Mouse (Mus musculus) heart, postnatal 0 days (tissue): ENCODE measurements around the gene Il5ra. TPM values are rescaled to one million over a fixed set of nuclear protein-coding genes. Genes with fewer than 3 reads are reported as not detected.

Experiments
- ATAC-seq: fragments of 200-750 bp; cut with Nextera tagmentation; 2 replicates; pipeline ENCODE4 v1.8.0; 2017; ENCODE audit warnings: low read depth, moderate number of reproducible peaks, moderate library complexity; ENCODE audit not compliant: insufficient read depth
- DNase-seq: peaks from one replicate; pipeline ENCODE4 v3.0.0-alpha.2; 2016; ENCODE audit warnings: low spot score
- H3K27ac ChIP-seq: fragments of 300-500 bp; sonication (generic); 2 replicates; pipeline ENCODE4 v1.5.1; 2014; ENCODE audit warnings: low read depth, mild to moderate bottlenecking
- H3K27me3 ChIP-seq: fragments of 300-500 bp; sonication (generic); 2 replicates; pipeline ENCODE4 v1.6.1; 2014; ENCODE audit warnings: low read length, mixed read lengths; ENCODE audit not compliant: control insufficient read depth, insufficient read depth
- H3K36me3 ChIP-seq: fragments of 300-500 bp; sonication (generic); replicated peaks from 2 replicates; pipeline ENCODE4 v1.6.1; 2014; ENCODE audit warnings: low read length, mixed read lengths; ENCODE audit not compliant: control insufficient read depth, insufficient read depth
- H3K4me1 ChIP-seq: fragments of 300-500 bp; sonication (generic); 2 replicates; pipeline ENCODE4 v1.6.1; 2014; ENCODE audit warnings: antibody characterized with exemption; ENCODE audit not compliant: control insufficient read depth, insufficient read depth
- H3K4me2 ChIP-seq: fragments of 300-500 bp; sonication (generic); 2 replicates; pipeline ENCODE4 v1.6.1; 2014; ENCODE audit warnings: low read depth, mild to moderate bottlenecking, low read length, moderate library complexity
- H3K4me3 ChIP-seq: fragments of 300-500 bp; sonication (generic); 2 replicates; pipeline ENCODE4 v1.5.1; 2014; ENCODE audit warnings: low read depth, low read length
- H3K9ac ChIP-seq: fragments of 300-500 bp; sonication (generic); replicated peaks from 2 replicates; pipeline ENCODE4 v1.6.1; 2014; ENCODE audit warnings: low read depth, low read length, mixed read lengths
- H3K9me3 ChIP-seq: fragments of 300-500 bp; sonication (generic); replicated peaks from 2 replicates; pipeline ENCODE4 v1.6.1; 2016; ENCODE audit warnings: low read length; ENCODE audit not compliant: control insufficient read depth
- CTCF ChIP-seq: IDR thresholded peaks from 2 replicates; pipeline ENCODE4 v1.5.1; 2016; ENCODE audit warnings: antibody characterized with exemption, control low read depth, low read depth
- EP300 ChIP-seq: IDR thresholded peaks from 2 replicates; pipeline ENCODE4 v1.6.1; 2016; ENCODE audit warnings: antibody characterized with exemption, low read depth
- WGBS: fragments of 180-500 bp; shearing (Covaris S2); extraction: QIAGEN DNeasy Blood & Tissue Kit; methylation state at CpG from one replicate; pipeline ENCODE4 v1.1.7; 2014; 5-methylcytosine and 5-hydroxymethylcytosine counted together
- polyA plus RNA-seq: library from polyadenylated mRNA; unstranded; fragments of >200 nt; fragmentation: Nextera tagmentation; extraction: Ambion mirVana; gene quantifications from 2 replicates; pipeline ENCODE4 v1.2.1, GENCODE M21; 2015
- total RNA-seq: library from RNA; depleted of rRNA; stranded (reverse); fragments of >200 nt; gene quantifications from 2 replicates; pipeline ENCODE4 v1.2.3, GENCODE M21; 2014; ENCODE audit warnings: low replicate concordance; rRNA removed

Gene Il5ra
- total and polyA plus RNA-seq, 2 experiments from 2014 or later = not detected

GRCm38 (mm10) chr6:106701931-106702330 is 46.9 kb downstream of the Il5ra start:
- Histone ChIP-seq H3K4me2 (no peak overlapping the region), H3K9me3 (no peaks in the 10 kb centered on the region), H3K4me3 (no peak overlapping the region), H3K4me1 (no peaks in the 10 kb centered on the region), H3K27ac (no peak overlapping the region), H3K36me3 (no peaks in the 10 kb centered on the region), H3K9ac (no peak overlapping the region), H3K27me3 (no peaks in the 10 kb centered on the region)
- DNase-seq = no peak
- no peak for ATAC-seq
- TF ChIP-seq CTCF (no peak), EP300 (no peak)
- 48% methylated on average over 3 of the region's 3 CpGs for WGBS

DNA sequence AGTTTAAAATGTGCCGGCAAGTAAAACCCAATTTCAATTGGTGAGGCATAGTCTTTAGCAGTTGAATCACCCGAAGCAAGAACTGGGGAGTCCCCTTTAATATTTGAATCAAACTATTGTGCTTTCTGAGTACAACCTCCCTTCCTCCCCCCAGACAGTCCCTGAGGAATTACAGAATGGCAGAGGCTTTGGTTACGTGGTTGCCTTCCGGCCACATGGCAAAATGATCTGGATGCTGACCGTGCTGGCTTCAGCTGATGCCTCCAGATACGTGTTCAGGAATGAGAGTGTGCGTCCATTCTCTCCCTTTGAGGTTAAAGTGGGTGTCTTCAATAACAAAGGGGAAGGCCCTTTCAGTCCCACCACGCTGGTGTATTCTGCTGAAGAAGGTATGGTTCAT is 73.3 kb downstream of the Il5ra start:
- H3K4me3 ChIP-seq = no peak overlapping the region
- H3K27me3 ChIP-seq = no peaks in the 10 kb centered on the region
- H3K4me1 ChIP-seq = no peaks in the 10 kb centered on the region
- no peak for TF ChIP-seq EP300
- TF ChIP-seq CTCF = no peak
- no peak for ATAC-seq
- no peak overlapping the region for H3K9ac ChIP-seq
- 78% methylated on average over 8 of the region's 8 CpGs for WGBS
- H3K4me2 ChIP-seq = no peak overlapping the region
- no peaks in the 10 kb centered on the region for H3K36me3 ChIP-seq
- no peak for DNase-seq
- no peaks in the 10 kb centered on the region for H3K9me3 ChIP-seq
- no peak overlapping the region for H3K27ac ChIP-seq

DNA sequence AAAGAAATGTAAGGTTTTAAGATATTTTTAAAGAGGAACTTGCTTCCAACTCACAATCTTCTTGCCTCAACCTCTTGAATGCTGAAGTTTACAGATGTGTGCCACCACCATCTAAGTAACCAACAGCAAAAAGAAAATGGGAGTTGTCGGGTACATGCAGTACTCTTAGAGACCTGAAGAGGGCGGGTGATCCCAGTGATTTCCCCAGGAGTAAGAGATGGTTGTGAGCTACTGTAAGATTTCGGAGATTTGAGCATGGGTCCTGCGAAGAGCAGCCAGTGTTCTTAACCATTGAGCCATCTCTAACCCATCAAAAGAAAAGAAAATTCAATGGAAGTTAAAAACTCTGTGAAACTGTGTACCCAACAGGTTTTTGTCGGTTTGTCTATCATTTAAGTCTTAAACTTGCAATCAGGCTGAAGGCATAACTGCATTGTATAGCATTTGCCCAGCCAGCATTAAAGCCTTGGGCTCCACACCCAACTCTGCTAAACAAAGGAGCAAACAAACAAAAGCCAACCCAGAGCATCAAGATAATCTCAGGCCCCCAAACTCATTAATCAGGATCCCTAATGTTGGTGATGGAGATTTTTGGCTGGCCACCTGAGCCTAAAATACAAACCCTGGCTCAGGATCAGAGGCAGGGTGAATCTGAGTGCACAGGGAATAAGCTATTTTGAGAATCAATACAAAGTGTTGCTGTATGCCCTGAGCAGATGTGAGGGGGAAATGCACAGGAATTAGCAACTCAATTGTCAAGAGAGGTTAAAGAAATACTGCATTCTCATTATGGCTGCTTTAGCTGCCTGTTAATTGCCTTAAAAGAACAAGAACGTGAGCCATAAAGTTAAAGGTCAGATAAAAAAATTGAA is 84.8 kb downstream of the Il5ra start:
- ATAC-seq (no peak), DNase-seq (no peak)
- TF ChIP-seq EP300 (no peak), CTCF (peak; percentile 47)
- Histone ChIP-seq H3K36me3 (no peaks in the 10 kb centered on the region), H3K4me2 (no peak overlapping the region), H3K27ac (no peak overlapping the region), H3K4me3 (no peak overlapping the region), H3K27me3 (no peaks in the 10 kb centered on the region), H3K9ac (no peak overlapping the region), H3K9me3 (no peaks in the 10 kb centered on the region), H3K4me1 (no peaks in the 10 kb centered on the region)
- WGBS = 41% methylated on average over 6 of the region's 6 CpGs

Other genes with a start within 250 kb of the Il5ra start
- gene Trnt1, start 20.1 kb upstream of the Il5ra start, total RNA-seq = 9.1 and 15.3 TPM in 2 replicates
- 35.0 and 40.6 TPM in 2 replicates for gene Trnt1, start 20.1 kb upstream of the Il5ra start, polyA plus RNA-seq
- 22.5 and 33.6 TPM in 2 replicates for gene Crbn, start 51.0 kb upstream of the Il5ra start, total RNA-seq
- gene Crbn, start 51.0 kb upstream of the Il5ra start, polyA plus RNA-seq = 30.3 and 33.2 TPM in 2 replicates